Mouse (Mus musculus) lung, postnatal 14 days (tissue): ENCODE data around the gene Fam131a.

Experiments
- DNase-seq: peaks from one replicate; pipeline ENCODE4 v3.0.0; 2021

The Fam131a gene

GRCm38 (mm10) chr16:20699266-20699665 lies 6.2 kb downstream of the Fam131a start:
- DNase-seq: no peak

GRCm38 (mm10) chr16:20700036-20700435 lies 7.0 kb downstream of the Fam131a start:
- DNase-seq: no peak

DNA sequence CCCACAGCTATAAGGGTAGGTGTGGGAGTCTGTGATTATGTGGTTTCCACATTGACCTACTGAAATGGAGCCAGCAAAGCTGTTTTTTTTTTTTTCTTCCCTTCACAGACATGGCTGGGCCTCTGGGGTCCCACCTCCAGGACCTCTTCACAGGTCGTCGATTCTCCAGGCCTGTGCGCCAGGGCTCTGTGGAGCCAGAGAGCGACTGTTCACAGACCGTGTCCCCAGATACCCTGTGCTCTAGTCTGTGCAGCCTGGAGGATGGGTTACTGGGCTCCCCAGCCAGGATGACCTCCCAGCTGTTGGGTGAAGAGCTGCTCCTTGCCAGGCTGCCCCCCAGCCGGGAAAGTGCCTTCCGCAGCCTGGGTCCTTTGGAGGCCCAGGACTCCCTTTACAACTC lies 8.3 kb downstream of the Fam131a start:
- DNase-seq: no peak

DNA sequence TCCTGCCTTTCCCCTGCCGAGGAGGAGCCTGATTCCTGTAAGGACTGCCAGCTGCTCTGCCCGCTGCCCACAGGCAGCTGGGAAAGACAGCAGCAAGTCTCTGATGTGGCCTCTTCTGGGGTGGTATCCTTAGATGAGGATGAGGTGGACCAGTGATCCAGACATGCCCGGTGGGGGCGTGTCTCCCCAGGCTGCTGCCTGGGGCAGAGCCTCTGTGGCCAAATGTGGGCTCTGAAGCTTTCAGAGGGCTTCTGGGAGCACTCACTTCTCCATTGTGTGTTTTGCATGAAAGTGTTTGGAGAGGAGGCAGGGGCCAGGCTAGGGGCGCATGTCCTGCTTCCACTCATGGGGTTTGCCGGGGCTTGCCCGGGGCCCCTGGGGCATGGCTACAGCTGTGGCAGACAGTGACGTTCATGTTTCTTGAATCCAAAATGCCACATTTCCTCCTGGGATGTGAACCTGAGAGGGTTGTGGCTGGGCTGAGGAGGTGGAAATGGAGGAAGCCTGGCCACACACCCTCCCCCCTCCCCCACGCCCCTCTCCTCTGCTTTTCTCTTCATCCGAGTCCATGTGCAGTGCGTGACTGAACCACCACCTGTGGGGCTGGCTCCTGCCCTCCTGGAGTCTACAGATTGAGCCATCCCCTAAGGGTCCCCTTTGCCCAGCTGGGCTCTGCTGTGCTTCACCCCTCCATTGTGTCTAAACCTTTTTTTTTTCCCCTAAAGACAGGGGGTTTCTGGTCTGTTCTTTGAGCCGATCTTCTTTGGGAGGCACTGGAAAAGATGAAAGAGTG lies 8.9 kb downstream of the Fam131a start:
- DNase-seq: no peak

DNA sequence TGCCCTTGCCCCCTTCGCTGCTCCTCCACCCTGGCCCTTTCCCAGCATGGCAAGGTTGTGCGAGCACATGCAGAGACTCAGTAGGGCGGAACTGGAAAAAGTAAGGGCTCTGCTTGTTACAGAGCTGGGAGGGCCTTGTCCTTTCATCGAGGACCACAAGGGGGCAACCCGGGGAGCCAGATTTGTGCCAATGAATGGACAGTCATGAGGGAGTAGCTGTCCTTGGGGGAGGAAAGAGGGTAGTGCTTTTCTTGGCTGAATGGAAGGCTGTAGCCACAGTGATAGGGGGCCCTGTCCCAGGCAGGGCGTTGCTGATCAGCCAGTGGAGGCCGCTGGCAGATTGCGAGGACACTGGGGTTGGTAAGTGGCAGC lies 9.5 kb downstream of the Fam131a start:
- peak; percentile 72 for DNase-seq

DNA sequence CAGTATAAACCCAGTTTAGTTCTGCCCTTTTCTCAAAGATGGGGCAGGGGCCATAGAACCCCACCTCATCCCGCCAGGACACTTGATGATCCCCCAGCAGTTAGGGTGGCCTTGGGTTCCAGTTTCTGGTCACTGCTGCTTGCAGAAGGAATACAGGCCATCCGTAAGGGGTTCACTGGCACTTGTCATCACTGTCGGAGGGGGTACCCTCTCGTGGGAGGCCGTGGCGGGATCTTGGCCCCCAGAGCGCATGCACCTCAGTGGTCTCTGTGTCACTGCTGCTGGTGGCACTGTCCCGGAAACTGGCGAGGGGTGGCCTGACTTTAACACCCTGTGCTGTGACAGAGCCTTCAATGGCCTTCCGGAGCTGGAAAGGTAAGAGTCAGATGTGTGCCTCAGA lies 10.0 kb downstream of the Fam131a start:
- no peak for DNase-seq

DNA sequence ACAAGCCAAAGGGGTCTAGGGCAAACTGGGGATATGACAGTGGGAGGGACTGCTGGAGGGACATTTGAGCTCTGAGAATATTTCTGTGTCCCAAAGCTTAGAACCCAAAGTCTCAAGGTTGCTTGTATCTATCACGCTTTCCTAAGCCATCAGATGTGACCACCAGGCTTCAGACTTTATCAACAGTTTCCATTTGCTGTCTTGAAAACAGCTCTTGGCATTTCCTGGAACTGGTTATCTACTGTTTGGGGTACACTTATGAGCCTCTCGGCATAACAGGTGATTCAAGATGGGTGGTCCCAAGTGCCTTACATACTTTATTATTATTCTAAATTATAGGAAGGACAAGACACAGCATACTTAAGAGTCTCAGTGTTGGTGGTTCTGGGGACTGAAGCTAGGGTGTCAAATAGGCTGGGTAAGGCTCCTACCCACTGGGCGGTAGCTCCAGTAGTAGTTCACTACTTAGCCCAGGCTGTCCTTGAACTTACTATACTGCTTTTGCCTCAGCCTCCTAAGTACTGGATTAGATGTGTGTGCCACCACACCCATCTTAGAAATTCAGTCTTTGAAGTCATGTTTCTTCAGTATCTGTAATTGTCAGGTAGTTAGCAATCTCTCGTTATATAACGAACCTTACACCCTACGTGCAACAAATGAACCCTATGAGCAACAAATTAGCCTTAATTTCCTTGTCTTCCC lies 10.8 kb downstream of the Fam131a start:
- DNase-seq: no peak

DNA sequence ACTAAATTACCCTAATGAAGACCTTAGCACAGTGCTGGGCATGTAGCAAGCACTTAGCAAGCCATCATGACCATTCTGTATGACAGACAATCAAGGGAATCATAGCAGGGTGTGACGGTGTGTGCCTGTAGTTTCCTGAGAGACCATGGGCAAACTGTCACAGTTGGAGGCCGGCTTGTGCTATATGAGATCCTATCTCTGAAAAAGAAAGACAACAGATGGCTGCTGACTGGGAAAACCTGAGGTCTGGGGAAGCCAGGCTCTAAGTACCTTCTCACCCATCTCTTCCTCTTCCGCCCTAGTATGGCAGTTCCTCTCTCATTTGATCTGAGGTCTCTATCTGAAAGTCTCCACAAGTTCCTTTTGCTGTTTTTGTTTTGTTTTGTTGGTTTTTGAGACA lies 12.7 kb downstream of the Fam131a start:
- DNase-seq: no peak

GRCm38 (mm10) chr16:20706407-20707055 lies 13.5 kb downstream of the Fam131a start:
- no peak for DNase-seq

- DNase-seq: no peak
Measured at GRCm38 (mm10) chr16:20708220-20708938, 15.3 kb downstream of the Fam131a start.

DNA sequence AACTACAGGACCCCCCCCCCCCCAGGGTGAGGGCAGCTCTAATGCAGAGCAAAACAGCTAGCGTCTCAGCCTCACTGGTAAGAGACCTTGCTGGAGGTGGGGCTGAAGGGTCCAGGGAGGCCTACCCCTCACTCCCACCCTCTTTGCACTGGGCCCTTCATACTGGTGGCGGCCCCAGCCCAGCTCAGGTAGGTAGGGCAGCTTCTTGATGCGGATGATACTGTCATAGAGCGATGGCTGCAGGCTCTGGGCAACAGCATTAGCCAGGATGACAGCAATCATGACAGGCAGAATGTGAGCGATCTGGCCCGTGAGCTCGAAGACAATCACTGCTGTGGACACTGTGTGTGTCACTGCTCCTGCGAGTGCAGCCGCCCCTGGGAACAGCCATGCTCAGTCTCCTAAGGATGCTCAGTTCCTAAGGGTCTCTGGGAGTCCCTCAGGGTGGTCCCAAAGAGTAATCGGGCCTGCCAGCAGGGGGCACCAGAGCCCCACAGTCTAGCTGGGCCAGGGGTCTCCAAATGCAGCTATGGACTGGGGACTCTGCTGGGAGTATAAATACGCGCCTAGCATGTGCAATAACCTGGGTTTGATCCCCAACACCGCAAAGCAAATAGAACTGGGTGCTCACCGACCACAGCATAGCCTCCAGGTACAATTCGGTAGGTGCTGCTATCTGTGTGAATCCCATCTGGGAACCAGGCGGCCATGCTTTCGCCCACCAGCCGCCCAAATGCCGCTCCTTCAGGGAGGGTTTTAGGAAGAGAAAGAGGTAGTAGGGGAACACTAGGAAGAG lies 16.1 kb downstream of the Fam131a start:
- DNase-seq: peak; percentile 46

DNA sequence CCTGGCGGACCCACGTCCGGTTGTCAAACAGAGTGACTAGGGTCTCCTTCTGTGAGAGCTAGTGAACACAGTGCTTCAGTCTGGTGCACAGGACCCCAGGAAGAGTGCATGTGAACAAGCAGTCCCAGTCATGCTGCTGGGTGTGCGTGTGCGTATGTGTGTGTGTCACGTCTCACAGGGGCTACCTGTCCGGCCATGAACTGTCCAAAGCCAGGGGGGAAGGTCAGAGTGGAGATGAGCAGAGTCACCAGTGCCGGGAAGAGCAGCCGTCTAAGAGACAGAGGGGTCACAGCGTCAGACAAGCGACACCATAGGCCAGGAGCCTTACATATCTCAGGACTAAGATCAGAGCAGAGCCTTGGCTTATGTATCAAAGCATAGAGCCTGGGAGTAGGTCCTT lies 17.3 kb downstream of the Fam131a start:
- DNase-seq: no peak

GRCm38 (mm10) chr16:20710810-20711209 lies 17.8 kb downstream of the Fam131a start:
- no peak for DNase-seq

- DNase-seq: no peak
Measured at GRCm38 (mm10) chr16:20712190-20712589, 19.1 kb downstream of the Fam131a start.

- DNase-seq: no peak
Measured at GRCm38 (mm10) chr16:20712889-20713288, 19.8 kb downstream of the Fam131a start.

GRCm38 (mm10) chr16:20714307-20715080 lies 21.5 kb downstream of the Fam131a start:
- no peak for DNase-seq

DNA sequence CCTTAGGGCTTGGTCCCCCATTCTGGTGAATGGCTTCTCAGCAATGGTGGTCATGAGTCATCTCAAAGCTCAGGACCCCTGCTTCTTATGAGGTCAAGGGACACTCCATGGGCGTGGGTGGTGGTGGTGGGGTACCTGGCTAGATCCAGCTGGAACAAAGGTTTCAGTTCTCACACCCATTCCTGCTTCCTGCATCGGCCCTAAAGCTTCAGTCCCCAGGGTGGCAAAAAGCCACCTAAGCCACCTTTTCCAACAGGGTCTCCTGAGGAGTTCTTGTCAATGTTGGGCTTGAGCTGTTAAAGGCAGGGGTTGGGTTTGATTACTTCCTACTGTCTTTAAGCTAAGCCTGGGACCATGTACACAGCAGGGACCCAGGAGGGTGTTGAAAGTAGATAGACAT lies 22.1 kb downstream of the Fam131a start:
- no peak for DNase-seq

DNA sequence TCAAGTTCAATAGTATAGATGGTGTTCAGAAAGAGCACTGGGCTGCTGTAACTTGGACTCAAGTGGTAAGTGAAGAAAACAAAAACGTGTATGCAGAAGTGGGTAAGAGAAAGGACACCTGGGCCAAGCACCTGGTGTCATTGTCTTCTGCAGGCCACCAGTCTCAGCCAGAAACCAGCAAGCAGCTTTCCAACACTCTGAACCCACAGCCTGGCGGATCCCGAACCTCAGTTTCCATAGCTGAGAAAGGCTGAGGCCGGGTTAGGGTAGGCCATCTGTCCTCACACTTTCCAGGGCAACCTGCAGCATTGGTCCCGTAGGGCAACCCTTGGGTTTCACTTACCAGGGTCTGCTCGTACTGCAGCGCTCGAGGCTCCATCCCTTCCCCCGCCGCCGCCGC lies 22.5 kb downstream of the Fam131a start:
- DNase-seq: no peak

DNA sequence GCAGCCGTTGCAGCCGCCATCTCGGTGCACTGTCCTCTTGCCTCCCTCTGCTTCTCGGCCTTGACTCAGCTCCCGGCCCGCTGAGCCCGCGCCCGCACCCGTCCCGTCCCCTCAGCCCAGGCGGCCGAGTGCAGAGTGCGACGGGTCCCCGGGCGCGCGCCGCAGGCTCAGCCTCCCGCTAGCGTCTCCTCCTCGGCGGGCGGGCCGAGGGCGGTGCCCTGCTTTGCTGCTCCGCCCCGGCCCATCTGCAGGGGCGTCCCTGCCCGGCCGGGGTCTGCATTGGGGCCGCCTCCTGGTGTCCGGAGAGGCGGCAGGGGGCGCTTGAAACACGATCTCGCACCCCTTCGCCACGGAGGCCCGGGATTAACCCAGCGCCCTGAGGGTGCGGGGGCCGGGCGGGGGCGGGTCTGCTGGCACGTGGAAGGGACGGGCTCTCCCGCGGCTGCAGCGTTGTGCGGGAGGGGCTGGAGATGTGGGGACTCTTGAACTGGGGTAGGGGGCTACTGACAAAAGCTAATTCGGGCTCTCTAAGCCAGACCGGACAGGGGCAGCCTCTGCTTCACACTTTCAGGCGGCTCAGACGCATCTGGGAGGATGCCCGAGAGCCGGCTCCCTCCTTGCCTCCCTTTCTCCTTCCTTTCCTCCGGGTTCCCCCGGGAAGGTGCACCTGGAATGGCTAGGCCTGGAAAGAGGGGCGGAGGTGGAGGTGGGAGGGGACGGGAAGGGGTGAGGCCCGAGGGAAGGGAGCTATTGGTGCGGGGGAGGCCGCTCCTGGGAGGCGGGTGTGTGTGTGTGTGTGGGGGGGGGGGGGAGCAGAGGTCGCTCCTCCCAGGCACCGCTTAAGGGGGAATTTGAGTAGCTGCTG lies 23.2 kb downstream of the Fam131a start:
- DNase-seq: peak; percentile 76

GRCm38 (mm10) chr16:20716841-20717180 lies 23.8 kb downstream of the Fam131a start:
- DNase-seq: peak; percentile 19
